Mouse (Mus musculus) CH12.LX (cell line): ENCODE measurements around the gene Abcf2.

Source experiments
- BHLHE40 ChIP-seq: IDR thresholded peaks from 2 replicates; pipeline ENCODE4 v1.6.1; 2011; ENCODE audit warnings: mild to moderate bottlenecking, low read depth, low read length, improper control_type of control experiment
- CHD2 ChIP-seq: IDR thresholded peaks from 2 replicates; pipeline ENCODE4 v1.6.1; 2011; ENCODE audit warnings: low read length, improper control_type of control experiment
- CTCF ChIP-seq, 2 experiments: IDR thresholded peaks in 1 of 2; conservative IDR thresholded peaks in 1 of 2; 2 replicates each; pipeline ENCODE4 v1.5.1; 2011 to 2012; ENCODE audit warnings: low read depth in 2 of 2, low read length in 2 of 2, improper control_type of control experiment in 1 of 2, inconsistent platforms in 1 of 2, mild to moderate bottlenecking in 1 of 2, moderate library complexity in 1 of 2
- GABPA ChIP-seq: IDR thresholded peaks from 2 replicates; pipeline ENCODE4 v1.6.1; 2012; ENCODE audit warnings: low read depth, low read length, improper control_type of control experiment, inconsistent platforms; ENCODE audit not compliant: insufficient replicate concordance
- JUND ChIP-seq: conservative IDR thresholded peaks from 2 replicates; pipeline ENCODE4 v1.6.1; 2011; ENCODE audit warnings: low read depth, low read length, improper control_type of control experiment
- MAZ ChIP-seq: IDR thresholded peaks from 2 replicates; pipeline ENCODE4 v1.6.1; 2012; ENCODE audit warnings: low read depth, mild to moderate bottlenecking, inconsistent platforms, low read length, improper control_type of control experiment, moderate library complexity
- MEF2A ChIP-seq: IDR thresholded peaks from 2 replicates; pipeline ENCODE4 v1.6.1; 2014; ENCODE audit warnings: low read depth, mild to moderate bottlenecking, inconsistent platforms, low read length, improper control_type of control experiment, borderline replicate concordance
- POLR2A ChIP-seq: IDR thresholded peaks from 2 replicates; pipeline ENCODE4 v1.6.1; 2011; ENCODE audit warnings: low read depth, mild to moderate bottlenecking, improper control_type of control experiment, low read length
- RCOR1 ChIP-seq: conservative IDR thresholded peaks from 2 replicates; pipeline ENCODE4 v1.6.1; 2012; ENCODE audit warnings: low read depth, mild to moderate bottlenecking, inconsistent platforms, low read length, improper control_type of control experiment
- SMC3 ChIP-seq: IDR thresholded peaks from 2 replicates; pipeline ENCODE4 v1.6.1; 2011; ENCODE audit warnings: low read depth, low read length, improper control_type of control experiment
- USF2 ChIP-seq: conservative IDR thresholded peaks from 2 replicates; pipeline ENCODE4 v1.6.1; 2011; ENCODE audit warnings: low read depth, low read length, improper control_type of control experiment
- ZC3H11A ChIP-seq: IDR thresholded peaks from 2 replicates; pipeline ENCODE4 v1.6.1; 2012; ENCODE audit warnings: low read depth, mild to moderate bottlenecking, inconsistent platforms, low read length, improper control_type of control experiment

DNA sequence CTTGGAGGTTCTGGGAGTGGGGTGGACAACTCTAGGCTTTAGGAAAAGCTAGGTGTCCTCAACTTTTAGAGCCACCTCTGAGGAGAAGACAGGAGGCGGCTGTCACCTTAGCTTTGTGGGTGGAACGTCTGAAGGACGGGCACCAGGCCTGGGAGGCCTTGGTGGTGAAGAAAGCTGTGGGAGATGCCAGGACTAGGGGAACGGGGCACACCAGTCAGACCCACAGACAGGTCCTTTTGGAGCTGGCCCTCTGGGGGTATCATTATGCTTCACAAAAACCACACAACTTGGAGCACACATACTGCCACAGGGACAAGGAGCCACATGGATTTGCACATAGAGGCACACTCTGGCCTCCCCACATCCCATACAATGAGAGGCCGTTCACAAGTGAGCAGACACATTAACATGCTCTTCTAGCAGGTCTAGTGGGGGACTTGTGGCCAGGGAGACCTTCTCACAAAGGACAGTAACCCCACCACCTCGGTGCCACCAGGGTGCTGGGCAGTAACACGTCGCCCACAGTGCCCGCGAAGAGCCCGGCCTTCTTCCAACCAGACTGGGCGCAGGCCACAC, 26.9 kb upstream of the Abcf2 start:
- no peak for TF ChIP-seq CTCF (conservative IDR thresholded peaks at IDR 0.05 in 1 of 2, IDR thresholded peaks at IDR 0.05 in 1 of 2; ENCODE audit: low read depth in 2 of 2, low read length in 2 of 2)
- no peak for TF ChIP-seq MAZ
- TF ChIP-seq POLR2A = no peak
- no peak for TF ChIP-seq CHD2
- no peak for TF ChIP-seq ZC3H11A
- no peak for TF ChIP-seq SMC3
- TF ChIP-seq GABPA = no peak
- no peak for TF ChIP-seq MEF2A
- TF ChIP-seq JUND = no peak
- TF ChIP-seq USF2 = no peak
- no peak for TF ChIP-seq BHLHE40
- TF ChIP-seq RCOR1 = no peak
